Mouse (Mus musculus): Measurements from ENCODE around the gene Gucy2d. TPM values are rescaled to one million over a fixed set of nuclear protein-coding genes. Genes with fewer than 3 reads are reported as not detected.

Gene Gucy2d
- polyA plus RNA-seq (2015; fragmentation: Nextera tagmentation; extraction: Ambion mirVana), result 0.43 TPM in 1 of 2 replicates, not detected in the other

GRCm38 (mm10) chr7:98439956-98440466 lies at the start of gene Gucy2d:
Gene Gucy2d, plus strand, starts transcription at chr7:98440416.
- 50% methylated on average over 10 of the region's 10 CpGs for WGBS
- Histone ChIP-seq H3K9me3 (no peaks in the 10 kb centered on the region), H3K36me3 (no peaks in the 10 kb centered on the region), H3K27me3 (no peaks in the 10 kb centered on the region), H3K9ac (no peak within 1 kb of the TSS), H3K4me2 (no peak within 1 kb of the TSS), H3K4me3 (no peak within 1 kb of the TSS), H3K27ac (replicated peaks) (no peak within 1 kb of the TSS), H3K4me1 (replicated peaks) (no peaks in the 10 kb centered on the region)
- ATAC-seq (ENCODE audit: low read depth), result no peak

GRCm38 (mm10) chr7:98390486-98390885 lies 49.7 kb upstream of the Gucy2d start:
- Histone ChIP-seq H3K9ac (no peak overlapping the region), H3K36me3 (no peaks in the 10 kb centered on the region), H3K4me1 (replicated peaks) (peaks cover 15% of the 10 kb centered on the region), H3K9me3 (no peaks in the 10 kb centered on the region; the same call in 1 of the 2 replicates), H3K27me3 (no peaks in the 10 kb centered on the region), H3K4me2 (no peak overlapping the region), H3K27ac (replicated peaks) (no peak overlapping the region), H3K4me3 (no peak overlapping the region)
- WGBS, result 92% methylated on average over 2 of the region's 2 CpGs
- no peak for ATAC-seq (ENCODE audit: low read depth)

DNA sequence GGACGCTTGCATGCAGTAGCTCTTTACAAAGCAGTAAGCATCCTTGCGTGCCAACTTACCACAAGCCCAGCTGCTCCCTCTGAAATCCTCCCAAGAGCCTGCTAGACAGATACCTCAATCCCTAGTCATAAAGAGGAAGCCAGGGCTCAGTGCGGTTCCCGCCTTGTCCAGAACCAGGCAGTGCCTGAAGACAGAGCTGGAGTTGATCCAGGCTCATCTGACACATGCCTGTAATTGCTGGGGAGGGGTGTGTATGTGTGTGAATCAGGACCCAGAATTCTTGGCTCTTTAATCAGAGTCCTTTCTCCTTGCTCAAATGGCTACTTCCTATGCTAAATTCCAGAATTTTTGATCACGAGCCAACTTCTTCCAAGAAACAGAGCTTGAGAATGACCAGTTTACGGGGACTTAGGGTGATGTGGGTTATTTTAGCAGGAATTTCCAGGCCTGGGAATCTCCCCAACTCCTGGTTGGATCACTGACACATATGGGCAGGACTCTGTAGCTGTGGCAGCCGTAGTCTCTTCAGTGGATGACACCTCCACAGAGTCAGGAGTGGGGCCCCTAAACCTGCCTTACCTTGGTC lies 48.8 kb upstream of the Gucy2d start:
- H3K9ac ChIP-seq, result no peak overlapping the region
- H3K27me3 ChIP-seq, result no peaks in the 10 kb centered on the region
- peak; percentile 67; the same call in 1 of the 2 replicates for ATAC-seq (ENCODE audit: low read depth)
- H3K4me1 ChIP-seq (replicated peaks), result peaks cover 15% of the 10 kb centered on the region
- no peak overlapping the region for H3K27ac ChIP-seq (replicated peaks)
- H3K36me3 ChIP-seq, result no peaks in the 10 kb centered on the region
- 76% methylated on average over 7 of the region's 7 CpGs for WGBS
- H3K9me3 ChIP-seq, result no peaks in the 10 kb centered on the region; the same call in 1 of the 2 replicates
- H3K4me3 ChIP-seq, result no peak overlapping the region
- H3K4me2 ChIP-seq, result no peak overlapping the region

DNA sequence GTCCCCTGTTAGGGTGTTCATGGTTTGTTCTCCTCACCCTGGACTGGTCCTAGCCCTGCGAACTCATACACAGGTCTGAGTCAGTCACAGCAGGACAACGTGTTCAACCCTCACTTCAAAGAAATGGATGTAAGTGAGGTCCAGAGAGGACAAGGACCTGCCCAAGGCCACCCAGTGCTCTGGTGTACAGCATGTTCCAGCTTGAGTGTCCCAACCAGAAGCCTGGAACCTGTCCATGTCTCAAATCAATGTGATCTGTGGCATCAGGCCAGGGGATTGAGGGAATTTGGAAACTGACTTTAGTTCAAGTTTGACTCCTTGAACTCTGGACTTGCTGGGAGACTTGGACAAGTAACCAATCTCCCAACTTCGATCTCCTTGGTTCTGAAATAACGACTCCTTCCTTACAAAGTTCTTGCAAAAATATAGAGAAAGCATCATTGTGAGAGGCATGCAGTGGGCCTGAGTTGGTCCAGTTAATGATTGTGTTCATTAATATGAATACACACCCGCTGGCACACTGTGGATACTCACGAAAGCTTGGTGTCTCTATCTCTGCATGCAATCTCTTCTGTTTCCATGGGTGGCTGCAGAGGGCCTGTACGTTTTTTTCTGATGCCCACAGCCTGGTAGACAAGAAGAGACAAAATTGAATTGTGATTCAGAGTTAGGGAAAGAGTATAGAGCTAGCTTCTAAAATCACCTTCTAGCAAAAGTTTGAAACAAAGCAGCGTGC lies 47.6 kb upstream of the Gucy2d start:
- H3K9me3 ChIP-seq, result no peaks in the 10 kb centered on the region; the same call in 1 of the 2 replicates
- H3K27me3 ChIP-seq, result no peaks in the 10 kb centered on the region
- peaks cover 15% of the 10 kb centered on the region for H3K4me1 ChIP-seq (replicated peaks)
- H3K9ac ChIP-seq, result no peak overlapping the region
- H3K4me3 ChIP-seq, result no peak overlapping the region
- WGBS, result 87% methylated on average over 8 of the region's 8 CpGs
- no peak overlapping the region for H3K4me2 ChIP-seq
- H3K27ac ChIP-seq (replicated peaks), result no peak overlapping the region
- no peak for ATAC-seq (ENCODE audit: low read depth)
- H3K36me3 ChIP-seq, result no peaks in the 10 kb centered on the region

GRCm38 (mm10) chr7:98402582-98403574 lies 37.3 kb upstream of the Gucy2d start:
- Histone ChIP-seq H3K4me3 (no peak overlapping the region), H3K27ac (replicated peaks) (no peak overlapping the region), H3K27me3 (no peaks in the 10 kb centered on the region), H3K4me1 (replicated peaks) (peaks cover 22% of the 10 kb centered on the region), H3K9ac (no peak overlapping the region), H3K9me3 (0 out of 2 replicates have a peak, but pooled peaks cover 6% of the 10 kb centered on the region), H3K4me2 (no peak overlapping the region), H3K36me3 (no peaks in the 10 kb centered on the region)
- peak; percentile 78 for ATAC-seq (ENCODE audit: low read depth)
- WGBS, result 55% methylated on average over 15 of the region's 15 CpGs

- ATAC-seq (ENCODE audit: low read depth), result peak; percentile 72; the same call in 1 of the 2 replicates
- H3K27ac ChIP-seq (replicated peaks), result peak overlapping the region; percentile 25
- H3K4me3 ChIP-seq, result no peak overlapping the region
- H3K4me2 ChIP-seq, result no peak overlapping the region
- H3K9me3 ChIP-seq, result 0 out of 2 replicates have a peak, but pooled peaks cover 6% of the 10 kb centered on the region
- peaks cover 22% of the 10 kb centered on the region for H3K4me1 ChIP-seq (replicated peaks)
- WGBS, result 59% methylated on average over 4 of the region's 4 CpGs
- H3K27me3 ChIP-seq, result no peaks in the 10 kb centered on the region
- peak overlapping the region; percentile 1; the same call in 1 of the 2 replicates for H3K9ac ChIP-seq
- H3K36me3 ChIP-seq, result no peaks in the 10 kb centered on the region
Measured at GRCm38 (mm10) chr7:98403996-98404395, 36.2 kb upstream of the Gucy2d start.

- no peaks in the 10 kb centered on the region for H3K9me3 ChIP-seq
- ATAC-seq (ENCODE audit: low read depth), result no peak
- H3K27me3 ChIP-seq, result no peaks in the 10 kb centered on the region
- H3K27ac ChIP-seq (replicated peaks), result no peak overlapping the region
- H3K4me3 ChIP-seq, result no peak overlapping the region
- H3K36me3 ChIP-seq, result no peaks in the 10 kb centered on the region
- peaks cover 19% of the 10 kb centered on the region for H3K4me1 ChIP-seq (replicated peaks)
- 89% methylated on average over 5 of the region's 5 CpGs for WGBS
- no peak overlapping the region for H3K9ac ChIP-seq
- no peak overlapping the region for H3K4me2 ChIP-seq
Measured at GRCm38 (mm10) chr7:98407615-98408014, 32.6 kb upstream of the Gucy2d start.

GRCm38 (mm10) chr7:98413115-98413514 lies 27.1 kb upstream of the Gucy2d start:
- Histone ChIP-seq H3K27ac (replicated peaks) (no peak overlapping the region), H3K4me3 (no peak overlapping the region), H3K4me1 (replicated peaks) (peaks cover 2% of the 10 kb centered on the region; the same call in 1 of the 2 replicates), H3K4me2 (no peak overlapping the region), H3K27me3 (no peaks in the 10 kb centered on the region), H3K36me3 (no peaks in the 10 kb centered on the region), H3K9me3 (no peaks in the 10 kb centered on the region), H3K9ac (no peak overlapping the region)
- 85% methylated on average over 4 of the region's 4 CpGs for WGBS
- no peak for ATAC-seq (ENCODE audit: low read depth)

GRCm38 (mm10) chr7:98415550-98415949 lies 24.7 kb upstream of the Gucy2d start:
- H3K4me3 ChIP-seq, result no peak overlapping the region
- no peak overlapping the region for H3K27ac ChIP-seq (replicated peaks)
- 69% methylated on average over 3 of the region's 3 CpGs for WGBS
- no peak overlapping the region for H3K9ac ChIP-seq
- no peaks in the 10 kb centered on the region for H3K9me3 ChIP-seq
- H3K4me1 ChIP-seq (replicated peaks), result peaks cover 18% of the 10 kb centered on the region
- no peak overlapping the region for H3K4me2 ChIP-seq
- ATAC-seq (ENCODE audit: low read depth), result no peak
- no peaks in the 10 kb centered on the region for H3K27me3 ChIP-seq
- no peaks in the 10 kb centered on the region for H3K36me3 ChIP-seq

DNA sequence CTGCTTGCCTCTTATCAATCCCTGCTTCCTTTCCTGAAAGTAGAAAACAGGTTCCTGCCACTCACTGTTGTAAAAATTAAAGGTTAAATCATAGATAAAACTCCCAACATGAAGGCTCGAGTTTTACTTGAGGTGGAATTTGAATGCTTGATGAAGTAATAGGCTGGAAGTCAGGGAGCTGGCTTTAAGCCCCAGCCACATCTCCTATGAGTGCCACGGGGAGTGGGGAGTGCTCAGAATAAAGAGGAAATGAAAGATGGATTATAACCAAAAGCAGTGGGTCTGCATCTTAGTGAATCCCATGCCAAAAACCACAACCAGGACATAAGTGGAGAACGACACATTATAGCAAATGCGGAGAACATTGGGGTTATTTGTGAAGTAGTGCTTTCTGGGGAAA lies 24.2 kb upstream of the Gucy2d start:
- H3K9me3 ChIP-seq, result no peaks in the 10 kb centered on the region
- no peak overlapping the region for H3K4me2 ChIP-seq
- peaks cover 18% of the 10 kb centered on the region for H3K4me1 ChIP-seq (replicated peaks)
- H3K4me3 ChIP-seq, result no peak overlapping the region
- no peaks in the 10 kb centered on the region for H3K36me3 ChIP-seq
- no peaks in the 10 kb centered on the region; the same call in 1 of the 2 replicates for H3K27me3 ChIP-seq
- no peak overlapping the region for H3K9ac ChIP-seq
- no peak for ATAC-seq (ENCODE audit: low read depth)
- H3K27ac ChIP-seq (replicated peaks), result no peak overlapping the region
- WGBS, result 74% methylated on average over 4 of the region's 4 CpGs

DNA sequence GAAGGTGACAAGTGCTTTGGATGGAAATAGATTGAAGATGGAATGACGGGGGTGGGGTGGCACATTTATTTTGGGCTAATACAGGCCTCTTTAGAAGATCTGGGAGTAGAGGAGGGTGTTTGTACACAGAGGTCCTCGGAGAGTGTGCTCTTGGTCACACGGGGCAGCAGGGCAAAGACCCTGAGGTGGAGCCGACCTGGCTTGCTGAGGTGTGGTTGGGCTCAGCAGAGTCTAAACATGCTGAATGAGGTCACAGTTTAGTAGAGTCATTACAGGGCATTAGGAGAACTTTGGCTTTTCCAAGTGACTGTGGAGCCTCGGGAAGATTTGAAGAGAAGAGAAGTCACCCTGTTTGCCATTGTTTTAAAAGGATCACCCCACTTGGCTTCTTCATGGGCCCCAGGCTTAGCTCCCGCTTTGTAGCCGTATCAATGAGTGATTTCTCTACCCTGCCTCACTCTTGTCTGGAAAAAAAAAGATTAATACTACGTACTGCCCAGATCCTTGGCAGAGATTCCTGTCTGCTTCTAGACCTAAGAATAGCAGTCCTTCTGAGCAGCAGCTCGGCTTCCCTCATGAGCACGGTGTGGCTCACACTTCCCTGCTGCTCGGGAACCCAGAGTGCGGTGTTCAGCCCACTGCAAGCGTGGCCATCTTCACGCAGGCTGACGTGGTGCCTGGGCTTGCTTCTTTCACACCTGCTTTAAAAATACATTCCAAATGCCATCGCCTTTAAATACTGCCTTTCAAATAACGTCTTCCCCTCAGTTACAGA lies 22.0 kb upstream of the Gucy2d start:
- Histone ChIP-seq H3K27ac (replicated peaks) (no peak overlapping the region), H3K9me3 (no peaks in the 10 kb centered on the region), H3K4me3 (no peak overlapping the region), H3K9ac (no peak overlapping the region), H3K4me1 (replicated peaks) (peaks cover 18% of the 10 kb centered on the region), H3K27me3 (no peaks in the 10 kb centered on the region; the same call in 1 of the 2 replicates), H3K36me3 (no peaks in the 10 kb centered on the region), H3K4me2 (no peak overlapping the region)
- no peak for ATAC-seq (ENCODE audit: low read depth)
- WGBS, result 78% methylated on average over 17 of the region's 17 CpGs
